Mouse (Mus musculus) spleen, postnatal 14 days (tissue): Measurements from ENCODE around the gene Shroom3.

ENCODE experiments used
- DNase-seq, 2 experiments: peaks; one replicate each; pipeline ENCODE4 v3.0.0; 2021 to 2022; ENCODE audit warnings: low spot score in 2 of 2

Shroom3 gene

DNA sequence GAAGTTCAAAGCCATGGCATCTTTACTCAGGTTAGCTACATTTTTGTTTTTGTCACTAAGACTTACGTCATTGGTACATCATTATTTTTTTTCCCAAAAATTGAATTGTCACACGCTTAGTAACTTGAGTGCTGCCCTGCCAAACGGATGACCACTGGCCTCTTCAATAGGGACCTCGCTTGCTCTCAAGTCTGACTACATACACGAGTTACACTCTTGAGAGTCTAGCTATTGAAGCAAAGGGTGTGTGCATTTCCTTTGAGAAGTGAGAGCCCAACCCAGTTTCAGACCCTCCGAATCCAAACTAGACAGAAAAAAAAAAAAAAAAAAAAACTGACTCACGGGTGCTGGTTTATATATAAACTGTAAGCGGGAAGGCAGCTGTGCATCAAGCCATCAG lies 286.2 kb downstream of the Shroom3 start:
- no peak for DNase-seq

DNA sequence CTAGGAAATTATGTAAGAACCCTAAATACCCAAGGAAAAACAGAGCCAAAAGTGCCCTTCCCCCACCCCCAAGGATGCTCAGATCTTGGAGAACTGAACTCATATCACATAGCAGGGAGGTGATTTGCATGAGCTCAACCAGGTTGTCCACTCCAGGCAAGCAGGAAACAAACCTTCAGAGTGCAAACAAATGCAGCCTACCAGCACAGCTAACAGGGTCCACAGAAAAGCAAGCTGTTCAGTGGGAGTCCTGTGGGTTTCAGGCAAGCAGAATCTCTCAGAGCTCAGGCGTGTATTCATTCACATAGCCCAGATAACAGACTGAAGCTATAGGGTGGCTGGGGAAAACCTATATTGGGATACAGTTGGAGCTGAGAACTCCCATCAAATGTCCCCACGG lies 286.7 kb downstream of the Shroom3 start:
- DNase-seq, result no peak

DNA sequence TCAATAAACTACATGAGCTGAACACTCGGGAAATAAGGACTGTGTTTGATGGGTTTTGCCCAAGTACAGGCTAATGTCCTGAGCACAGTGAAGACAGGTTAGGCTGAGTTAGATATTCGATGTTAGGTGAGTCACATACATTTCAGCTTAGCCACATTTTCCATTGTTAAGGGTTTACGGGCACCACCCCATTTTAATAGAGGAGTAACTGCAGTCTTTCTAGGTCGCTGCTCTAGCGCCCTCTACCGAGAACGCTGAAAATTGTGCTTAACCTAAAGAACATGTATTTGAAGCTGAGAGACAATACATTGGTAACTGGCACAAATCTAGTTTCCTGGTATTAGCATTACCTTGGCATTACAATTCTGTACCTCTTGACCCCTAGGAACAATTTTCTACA lies 287.2 kb downstream of the Shroom3 start:
- no peak for DNase-seq

GRCm38 (mm10) chr5:92980393-92980792 lies 297.2 kb downstream of the Shroom3 start:
- no peak for DNase-seq

- no peak for DNase-seq
Observed at GRCm38 (mm10) chr5:92980862-92981261, 297.6 kb downstream of the Shroom3 start.

- no peak for DNase-seq
Observed at GRCm38 (mm10) chr5:92982673-92983072, 299.4 kb downstream of the Shroom3 start.

- no peak for DNase-seq
Observed at GRCm38 (mm10) chr5:92983942-92984341, 300.7 kb downstream of the Shroom3 start.

DNA sequence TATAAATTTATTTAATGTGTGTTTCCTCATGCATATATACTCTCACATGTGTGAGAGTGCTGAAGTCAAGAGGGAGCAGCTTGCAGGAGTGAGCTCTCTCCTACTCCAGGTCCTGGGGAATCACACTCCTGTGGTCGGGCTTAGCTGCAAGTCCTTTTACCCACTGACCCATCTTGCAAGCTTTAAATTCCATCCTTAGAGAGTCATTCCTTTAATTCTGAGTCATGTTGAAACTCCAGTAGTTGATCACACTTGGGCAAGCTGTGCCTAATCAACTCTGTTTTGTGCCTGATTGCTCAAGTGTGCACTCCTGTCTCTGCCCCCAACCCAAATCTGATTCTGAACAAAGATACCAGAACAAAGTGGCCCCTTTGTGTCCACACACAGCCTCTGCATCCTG lies 301.5 kb downstream of the Shroom3 start:
- no peak for DNase-seq

- DNase-seq, result no peak
Observed at GRCm38 (mm10) chr5:92985391-92985790, 302.2 kb downstream of the Shroom3 start.

DNA sequence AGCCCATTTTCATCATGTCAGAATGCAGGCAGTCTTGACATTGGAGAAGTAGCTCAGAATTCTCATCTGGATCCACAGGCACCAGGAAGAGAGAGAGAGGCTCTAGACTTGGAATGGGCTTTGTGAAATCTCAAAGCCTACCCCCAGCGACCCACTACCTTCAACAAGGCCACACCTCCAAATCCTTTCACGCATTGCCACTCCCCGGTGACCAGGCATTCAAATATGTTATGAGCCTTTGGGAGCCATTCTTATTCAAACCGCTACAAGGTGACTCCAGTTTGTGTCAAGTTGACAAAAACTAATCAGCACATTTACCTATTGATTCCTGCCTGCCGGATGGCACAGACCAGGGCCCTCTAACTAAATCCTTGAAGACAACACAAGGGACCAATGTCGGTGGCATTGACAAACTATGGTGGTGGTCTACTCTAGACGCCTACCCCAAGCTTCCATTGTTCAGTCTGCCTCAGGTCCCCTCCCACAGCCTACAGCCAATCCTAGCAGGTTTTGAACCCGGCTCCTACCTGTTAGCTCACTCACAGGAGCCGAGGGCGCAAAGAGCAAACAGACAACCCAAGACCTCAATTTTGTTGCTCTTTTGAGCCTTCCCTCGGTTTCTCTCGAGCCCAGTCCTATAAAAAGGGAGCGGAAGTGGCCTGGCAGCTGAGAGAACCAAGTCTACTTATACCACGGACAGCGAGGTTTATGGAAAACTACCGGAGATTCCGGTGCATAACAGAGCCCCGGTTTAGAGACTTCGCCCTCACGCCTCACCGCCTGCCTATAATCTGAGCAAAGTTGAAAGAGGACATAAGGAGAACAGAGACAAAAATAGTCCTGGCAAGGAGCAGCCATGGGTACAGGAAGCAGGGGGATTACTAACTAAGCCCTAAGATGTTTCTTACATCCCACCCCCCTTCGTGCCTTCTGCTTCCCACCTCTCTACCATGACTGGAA lies 303.7 kb downstream of the Shroom3 start:
- no peak for DNase-seq

GRCm38 (mm10) chr5:92987891-92988768 lies 304.9 kb downstream of the Shroom3 start:
- no peak for DNase-seq

DNA sequence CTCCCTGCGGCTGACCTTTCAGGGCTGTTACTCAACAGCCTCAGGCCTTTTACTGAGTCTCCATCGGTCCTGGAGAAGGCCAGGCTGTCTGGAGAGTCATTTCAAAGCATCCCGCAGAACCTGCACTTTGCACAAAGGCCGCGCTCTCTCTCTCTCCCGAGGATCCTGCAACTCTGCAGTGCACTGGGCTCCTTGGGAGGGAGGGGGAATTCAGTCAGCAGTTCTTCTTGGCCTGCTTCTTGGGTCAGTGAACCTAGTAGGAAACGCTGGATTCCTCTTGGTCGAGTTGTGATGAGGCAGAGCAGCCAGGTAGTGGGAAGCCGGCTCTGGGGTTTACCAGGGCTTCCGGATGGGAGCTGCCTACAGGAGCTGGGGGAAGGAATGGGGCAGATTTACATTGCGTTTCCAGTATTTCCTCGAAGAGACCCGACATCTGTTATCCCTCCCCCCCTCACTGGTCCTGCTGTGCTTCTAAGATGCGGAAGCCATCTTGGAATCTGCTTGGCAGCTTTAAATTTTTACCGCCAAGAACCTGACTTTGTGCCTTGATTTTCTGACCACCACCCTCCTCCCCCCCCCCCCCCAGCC lies 305.6 kb downstream of the Shroom3 start:
- DNase-seq, result no peak

DNA sequence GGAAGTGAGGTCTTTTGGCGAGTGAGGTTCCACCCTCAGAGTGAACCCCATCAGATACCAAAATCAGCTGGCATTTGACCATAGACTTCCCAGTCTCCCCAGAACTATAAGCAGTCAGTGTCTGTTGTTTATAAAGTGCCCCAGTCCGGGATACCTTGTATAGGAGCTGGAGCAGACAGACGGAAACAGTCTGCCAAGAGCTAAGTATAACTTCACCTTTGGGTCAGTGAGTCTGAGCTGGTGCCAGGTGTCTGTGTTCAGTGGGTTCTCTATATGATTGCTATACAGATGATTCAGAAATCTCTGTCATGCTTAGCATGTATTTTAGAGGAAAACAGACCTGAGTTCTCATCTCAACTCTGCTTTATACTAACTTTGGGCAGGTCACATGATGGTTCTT lies 308.9 kb downstream of the Shroom3 start:
- no peak for DNase-seq

GRCm38 (mm10) chr5:92994309-92994708 lies 311.1 kb downstream of the Shroom3 start:
- DNase-seq, result no peak

DNA sequence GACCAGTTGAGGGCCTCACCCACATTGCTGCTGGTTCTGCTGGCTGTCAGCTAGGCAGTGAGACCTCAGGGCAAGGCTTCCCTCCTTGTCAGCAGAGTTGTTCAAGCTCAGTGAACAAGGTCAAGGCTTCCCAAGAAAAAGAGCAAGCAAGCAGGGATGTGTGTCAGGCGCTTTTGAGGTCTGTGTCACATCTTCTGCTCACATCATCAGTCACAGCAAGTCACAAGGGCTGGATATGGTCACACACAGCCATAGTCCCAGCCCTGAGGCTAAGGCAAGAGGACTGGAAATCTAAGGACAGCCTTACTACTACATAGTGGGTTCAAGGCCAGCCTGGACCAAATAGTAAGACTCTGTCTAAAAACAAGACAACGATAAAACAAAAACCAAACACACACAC lies 311.6 kb downstream of the Shroom3 start:
- DNase-seq, result no peak

DNA sequence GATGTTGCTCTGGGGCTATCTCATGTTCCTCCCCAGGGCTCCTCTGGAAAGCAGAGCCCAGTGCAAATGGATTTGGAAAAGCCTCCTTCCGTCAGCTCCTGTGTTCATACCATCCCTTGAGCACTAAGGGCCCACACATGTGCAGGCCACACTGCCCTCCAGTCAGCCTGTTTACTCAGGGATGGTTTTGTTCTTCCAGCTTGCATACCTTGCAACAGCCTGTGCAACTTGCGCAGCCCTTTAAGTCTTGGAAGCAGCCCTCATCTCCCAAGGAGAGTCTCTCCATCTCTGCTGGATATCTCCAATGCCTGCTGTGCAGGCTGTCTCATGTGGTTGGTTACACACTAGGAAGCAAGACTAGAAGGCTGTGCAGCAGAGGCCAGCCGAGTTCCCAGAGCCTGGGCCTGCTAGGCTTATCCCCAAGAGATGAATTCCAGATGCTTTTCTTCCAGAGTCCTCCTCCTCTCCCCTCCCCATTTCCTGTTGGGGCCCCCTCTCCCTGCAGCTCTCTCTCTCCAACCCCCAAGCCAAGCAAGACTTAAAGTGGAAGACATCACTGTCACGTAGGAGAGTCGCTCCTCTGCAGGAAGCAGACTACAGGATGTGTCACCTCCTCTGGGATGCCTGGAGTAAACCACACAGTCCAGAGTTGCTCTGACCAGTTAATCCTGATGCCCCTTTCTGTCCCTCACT lies 314.3 kb downstream of the Shroom3 start:
- no peak for DNase-seq

DNA sequence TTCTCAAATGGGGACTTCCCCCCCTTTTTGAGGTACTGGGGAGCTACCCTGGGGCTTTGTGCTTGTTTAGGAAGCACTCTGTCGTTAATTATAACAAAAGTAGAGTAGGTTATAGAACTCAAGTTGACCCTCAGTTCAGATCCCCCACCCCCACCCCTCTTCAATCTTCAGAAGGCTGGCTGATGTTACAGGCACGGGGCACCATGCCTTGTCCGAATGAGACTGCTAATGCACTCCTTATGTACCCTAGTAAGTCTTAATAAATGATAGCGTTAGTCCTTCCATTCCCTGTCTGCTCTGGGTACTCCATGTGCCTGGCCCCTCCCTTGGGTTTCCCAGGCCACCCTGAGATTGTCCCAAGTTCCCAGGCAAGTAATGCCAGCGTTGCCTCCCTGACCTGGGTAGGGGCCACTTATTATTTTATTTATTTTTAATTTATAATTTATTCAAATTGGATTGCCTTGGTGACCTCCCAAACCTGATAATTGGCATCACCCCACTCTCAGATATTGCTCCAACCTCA lies 315.3 kb downstream of the Shroom3 start:
- DNase-seq, result no peak

- no peak for DNase-seq
Observed at GRCm38 (mm10) chr5:93000060-93000459, 316.8 kb downstream of the Shroom3 start.

DNA sequence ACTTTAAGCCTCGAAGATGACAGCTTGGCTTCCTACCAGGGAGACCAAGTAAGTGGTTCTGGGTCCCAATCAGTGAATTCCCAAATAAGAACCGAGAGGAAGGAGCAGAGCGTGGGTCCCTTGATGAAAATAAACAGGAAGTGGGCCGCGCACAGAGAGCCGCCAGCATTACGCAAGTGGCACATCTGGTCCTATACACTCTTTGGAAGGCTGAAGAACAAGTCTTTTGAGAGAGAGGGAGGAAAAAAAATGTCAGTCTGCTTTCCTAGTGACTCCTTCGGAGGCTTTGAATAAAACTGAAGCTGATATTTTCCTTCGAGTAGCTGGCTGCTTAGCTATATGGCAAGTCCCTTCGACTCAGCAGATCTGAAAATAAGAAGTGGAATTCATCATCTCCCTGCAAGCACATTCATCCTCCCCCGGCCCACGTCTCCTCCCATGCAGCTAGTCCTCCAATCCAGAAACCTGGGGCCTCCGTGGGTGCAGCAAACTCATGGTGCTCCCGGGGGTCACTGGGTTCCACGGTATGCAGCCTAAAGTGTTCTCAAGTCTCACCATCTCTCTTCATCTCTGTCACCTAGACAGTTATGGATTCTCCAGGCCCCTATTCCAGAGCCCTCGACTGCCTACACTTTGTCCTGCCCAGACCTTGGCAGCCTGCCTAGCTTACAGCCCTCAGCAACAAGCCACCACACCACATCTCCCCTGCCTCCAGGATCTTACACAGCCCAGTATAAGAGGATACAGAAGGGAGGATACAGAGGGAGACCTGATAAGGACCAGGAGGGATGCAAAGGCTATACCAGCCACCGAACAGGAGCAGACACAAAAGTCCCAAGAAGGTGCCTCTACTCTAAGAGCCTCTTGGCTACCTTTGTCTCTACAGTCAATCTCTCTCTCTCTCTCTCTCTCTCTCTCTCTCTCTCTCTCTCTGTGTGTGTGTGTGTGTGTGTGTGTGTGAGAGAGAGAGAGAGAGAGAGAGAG lies 317.8 kb downstream of the Shroom3 start:
- DNase-seq, result no peak

DNA sequence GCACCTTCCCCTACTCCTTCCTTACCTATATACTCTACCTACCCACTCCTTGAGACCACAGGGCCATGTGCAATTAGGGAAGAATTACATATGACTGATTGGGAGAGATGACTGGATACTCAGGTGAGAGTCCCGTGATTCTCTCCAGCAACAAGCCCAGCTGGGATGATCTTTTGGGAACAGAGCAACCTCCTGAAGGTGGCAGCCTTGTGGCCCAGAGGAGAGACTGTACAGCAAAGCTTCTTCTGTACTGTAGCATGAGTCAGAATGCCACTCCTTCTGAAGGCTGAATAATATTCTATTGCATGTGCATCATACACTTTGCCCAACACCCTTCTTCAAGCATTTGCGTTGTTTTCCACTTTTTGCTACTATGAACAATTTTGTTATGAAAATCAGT lies 319.4 kb downstream of the Shroom3 start:
- no peak for DNase-seq
